Mouse (Mus musculus) activated CD4-positive, CD25-positive, alpha-beta regulatory T cell, adult 9 weeks (primary cell): ENCODE data around the gene C130073F10Rik. TPM values are rescaled to one million over a fixed set of nuclear protein-coding genes. Genes with fewer than 3 reads are reported as not detected.

ENCODE experiments used
- polyA plus RNA-seq: library from polyadenylated mRNA; unstranded; fragments of 100-300 nt; shearing (Covaris generic); gene quantifications from one replicate; pipeline ENCODE4 v1.2.1, GENCODE M21; 2017

The C130073F10Rik gene
- polyA plus RNA-seq, result not detected

DNA sequence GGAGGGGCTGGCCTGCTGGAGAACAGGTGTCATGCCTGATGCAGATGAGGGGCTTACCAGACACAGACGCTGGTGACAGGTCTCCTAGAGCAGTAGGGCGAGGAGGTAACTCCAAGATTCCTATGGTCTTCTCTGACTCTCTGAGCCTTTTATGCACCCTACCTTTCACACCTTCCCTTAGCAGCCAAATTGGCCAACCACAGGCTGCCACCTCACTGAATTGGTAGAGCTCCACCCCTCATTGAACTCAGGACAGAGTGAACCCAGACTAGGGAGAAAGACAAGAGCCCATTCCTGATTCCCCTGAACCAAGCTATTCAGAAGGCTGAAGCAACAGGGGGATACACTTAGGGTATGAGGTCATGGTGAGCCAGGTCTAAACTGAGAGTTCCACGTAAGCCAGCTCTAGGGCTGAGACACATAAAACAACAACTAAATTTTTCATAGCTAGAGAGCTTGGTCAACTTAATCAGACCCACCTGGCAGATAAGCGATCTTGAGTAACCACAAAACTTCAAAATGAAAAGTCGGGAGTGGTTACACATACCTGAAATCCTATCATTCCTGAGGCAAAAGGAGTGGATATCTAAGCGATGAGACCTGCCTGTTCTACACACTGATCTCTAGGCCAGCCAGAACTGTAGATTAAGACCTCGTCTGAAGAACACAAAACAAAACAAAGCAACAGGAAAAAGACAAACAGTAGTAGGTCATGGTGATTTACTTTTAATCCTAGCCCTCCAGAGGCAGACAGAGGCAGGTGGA lies at the start of gene C130073F10Rik:
C130073F10Rik (minus strand) TSS at position 134 of the 765 bp plus-strand sequence.

GRCm38 (mm10) chr4:101940107-101940506 lies 46.5 kb upstream of the C130073F10Rik start, which contains the start of gene Gm12794:
Gene Gm12794, plus strand, starts transcription at chr4:101940407.

GRCm38 (mm10) chr4:101908821-101909220 lies 15.2 kb upstream of the C130073F10Rik start, which contains the start of gene Gm12800:
Gene Gm12800, plus strand, starts transcription at chr4:101909121.

GRCm38 (mm10) chr4:101843923-101844322 lies 49.7 kb downstream of the C130073F10Rik start, which contains the start of gene B020004J07Rik:
Gene B020004J07Rik, minus strand, starts transcription at chr4:101844023.

Other genes with a start within 250 kb of the C130073F10Rik start
- gene Leprot, start 246.1 kb downstream of the C130073F10Rik start, polyA plus RNA-seq, result 82.4 TPM
- not detected for gene Lepr, start 176.4 kb downstream of the C130073F10Rik start, polyA plus RNA-seq
- gene B020004J07Rik, start 49.8 kb downstream of the C130073F10Rik start, polyA plus RNA-seq, result not detected
- gene Gm12800, start 15.3 kb upstream of the C130073F10Rik start, polyA plus RNA-seq, result not detected
- not detected for gene Gm12794, start 46.6 kb upstream of the C130073F10Rik start, polyA plus RNA-seq
- not detected for gene Gm12790, start 87.3 kb upstream of the C130073F10Rik start, polyA plus RNA-seq
- gene Gm12789, start 92.8 kb upstream of the C130073F10Rik start, polyA plus RNA-seq, result not detected
- 72.3 TPM for gene Pde4b, start 193.8 kb upstream of the C130073F10Rik start, polyA plus RNA-seq